Mouse (Mus musculus) hindbrain, embryonic 15.5 days (tissue): ENCODE data around the gene Gbp9. TPM values are rescaled to one million over a fixed set of nuclear protein-coding genes. Genes with fewer than 3 reads are reported as not detected.
"Not testable (repeated sequence)": the region's sequence is repeated elsewhere in the genome, so short reads cannot be mapped to it uniquely, and the experiment has no call there.

Source experiments
- ATAC-seq: fragments of 200-750 bp; cut with Nextera tagmentation; 2 replicates; pipeline ENCODE4 v1.8.0; 2017; ENCODE audit warnings: low read depth, moderate number of reproducible peaks, moderate TSS enrichment; ENCODE audit not compliant: low FRiP score
- H3K27ac ChIP-seq: fragments of 300-500 bp; sonication (generic); replicated peaks from 2 replicates; pipeline ENCODE4 v1.5.1; 2015; ENCODE audit warnings: mild to moderate bottlenecking, inconsistent platforms
- H3K27me3 ChIP-seq: fragments of 300-500 bp; sonication (generic); 2 replicates; pipeline ENCODE4 v1.6.1; 2015; ENCODE audit warnings: control low read depth, inconsistent platforms
- H3K36me3 ChIP-seq: fragments of 300-500 bp; sonication (generic); 2 replicates; pipeline ENCODE4 v1.6.1; 2015; ENCODE audit warnings: control low read depth, inconsistent platforms
- H3K4me1 ChIP-seq: fragments of 300-500 bp; sonication (generic); replicated peaks from 2 replicates; pipeline ENCODE4 v1.6.1; 2015; ENCODE audit warnings: control low read depth, inconsistent platforms
- H3K4me2 ChIP-seq: fragments of 300-500 bp; sonication (generic); 2 replicates; pipeline ENCODE4 v1.6.1; 2015; ENCODE audit warnings: moderate library complexity, mild to moderate bottlenecking, inconsistent platforms
- H3K4me3 ChIP-seq: fragments of 300-500 bp; sonication (generic); 2 replicates; pipeline ENCODE4 v1.5.1; 2015; ENCODE audit warnings: mild to moderate bottlenecking, inconsistent platforms
- H3K9ac ChIP-seq: fragments of 300-500 bp; sonication (generic); 2 replicates; pipeline ENCODE4 v1.6.1; 2015; ENCODE audit warnings: inconsistent platforms
- H3K9me3 ChIP-seq: fragments of 300-500 bp; sonication (generic); 2 replicates; pipeline ENCODE4 v1.6.1; 2016; ENCODE audit warnings: control low read depth, inconsistent platforms
- WGBS: fragments of 180-500 bp; shearing (Covaris S2); methylation state at CpG from one replicate; pipeline ENCODE4 v1.1.7; 2015; 5-methylcytosine and 5-hydroxymethylcytosine counted together
- polyA plus RNA-seq: library from polyadenylated mRNA; unstranded; fragments of >200 nt; fragmentation: Nextera tagmentation; extraction: Ambion mirVana; gene quantifications from 2 replicates; pipeline ENCODE4 v1.2.1, GENCODE M21; 2015

The Gbp9 gene
- 1.7 and 1.8 TPM in 2 replicates for polyA plus RNA-seq

DNA sequence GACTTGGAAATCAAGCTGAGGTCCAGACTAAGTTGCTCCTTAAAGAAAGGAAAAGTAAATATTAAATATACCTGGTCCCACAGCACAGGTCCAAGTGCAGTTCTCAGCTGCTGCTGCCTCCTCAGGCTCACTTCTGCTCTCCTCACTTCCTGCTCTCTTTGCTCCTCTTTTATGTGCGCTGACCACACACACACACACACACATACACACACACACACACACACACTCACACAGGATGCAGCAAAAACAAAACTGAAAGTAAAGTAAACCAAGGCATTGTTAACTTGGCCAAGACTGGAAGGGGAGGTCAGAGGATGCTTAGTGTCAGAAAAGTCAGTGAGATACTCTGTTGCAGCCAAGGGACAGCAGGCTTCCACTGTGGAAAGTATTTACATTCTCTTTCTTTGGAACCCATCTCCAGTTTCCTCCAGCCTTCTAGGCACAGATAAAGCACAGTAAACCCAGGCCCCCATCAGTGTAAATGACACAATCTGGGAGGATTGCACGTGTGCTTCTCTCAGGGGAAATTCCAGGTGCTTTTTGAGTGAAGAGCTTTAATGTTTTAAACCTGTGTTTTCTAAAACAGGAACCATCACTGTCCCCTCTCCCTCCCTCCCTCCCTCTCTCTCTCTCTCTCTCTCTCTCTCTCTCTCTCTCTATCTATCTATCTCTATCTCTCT is at the start of gene Gbp9, which contains the start of the genes Gbp8 and Gbp4:
Gene Gbp9, minus strand, starts transcription at position 131 of the 680 bp plus-strand sequence.
Gene Gbp8, minus strand, starts transcription at position 132 of the 680 bp plus-strand sequence.
Gene Gbp4, minus strand, starts transcription at position 178 of the 680 bp plus-strand sequence.
- H3K4me3 ChIP-seq, H3K36me3 ChIP-seq, H3K9ac ChIP-seq, H3K27me3 ChIP-seq, H3K9me3 ChIP-seq, H3K4me2 ChIP-seq, ATAC-seq, H3K27ac ChIP-seq, H3K4me1 ChIP-seq: not testable (repeated sequence)
- 21% methylated on average over 2 of the region's 2 CpGs for WGBS

DNA sequence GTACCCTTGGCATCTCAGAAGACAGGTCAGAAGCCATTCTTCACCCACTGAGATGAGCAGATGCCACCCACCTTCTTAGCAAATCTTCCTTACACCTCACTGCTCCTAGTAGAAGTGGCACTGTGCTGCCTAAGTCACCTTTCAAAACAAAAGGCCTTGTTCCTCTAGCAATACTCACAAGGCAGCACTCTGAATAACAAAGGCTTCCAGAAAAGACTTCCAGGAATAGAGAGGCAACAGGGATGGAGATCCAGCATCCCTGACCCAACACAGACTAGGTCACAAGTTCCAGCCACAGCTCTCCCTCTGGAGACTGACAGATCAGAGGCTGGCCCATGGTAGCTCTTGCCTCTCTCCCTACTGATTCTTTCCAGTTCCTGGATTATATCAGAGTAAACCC is 42.1 kb upstream of the Gbp9 start:
- Histone ChIP-seq H3K9ac (no peak overlapping the region), H3K36me3 (no peaks in the 10 kb centered on the region), H3K9me3 (no peaks in the 10 kb centered on the region), H3K4me3 (no peak overlapping the region), H3K27ac (no peak overlapping the region), H3K27me3 (no peaks in the 10 kb centered on the region), H3K4me1 (no peaks in the 10 kb centered on the region), H3K4me2 (no peak overlapping the region)
- no peak for ATAC-seq

DNA sequence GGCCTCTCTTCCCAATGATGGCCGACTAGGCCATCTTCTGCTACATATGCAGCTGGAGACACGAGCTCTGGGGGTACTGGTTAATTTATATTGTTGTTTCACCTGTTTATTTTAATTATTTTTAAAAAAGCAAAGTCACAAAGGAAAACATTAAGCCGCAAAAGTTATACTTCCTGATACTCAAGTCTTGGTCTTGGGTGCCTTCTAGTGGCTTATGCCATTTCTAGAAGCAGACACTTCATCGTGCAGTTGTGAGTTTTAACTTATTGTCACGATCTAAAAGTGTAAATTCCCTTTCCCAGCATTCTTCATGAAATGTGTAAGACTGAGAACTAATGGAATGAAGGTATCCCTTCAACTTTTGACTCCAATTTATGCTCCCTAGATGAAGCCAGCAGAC is 17.2 kb upstream of the Gbp9 start:
- 82% methylated on average over 5 of the region's 5 CpGs for WGBS
- Histone ChIP-seq H3K27me3 (no peaks in the 10 kb centered on the region), H3K36me3 (no peaks in the 10 kb centered on the region), H3K9me3 (no peaks in the 10 kb centered on the region), H3K4me3 (no peak overlapping the region), H3K4me2 (no peak overlapping the region), H3K27ac (no peak overlapping the region), H3K9ac (no peak overlapping the region), H3K4me1 (no peaks in the 10 kb centered on the region)
- ATAC-seq, result no peak

DNA sequence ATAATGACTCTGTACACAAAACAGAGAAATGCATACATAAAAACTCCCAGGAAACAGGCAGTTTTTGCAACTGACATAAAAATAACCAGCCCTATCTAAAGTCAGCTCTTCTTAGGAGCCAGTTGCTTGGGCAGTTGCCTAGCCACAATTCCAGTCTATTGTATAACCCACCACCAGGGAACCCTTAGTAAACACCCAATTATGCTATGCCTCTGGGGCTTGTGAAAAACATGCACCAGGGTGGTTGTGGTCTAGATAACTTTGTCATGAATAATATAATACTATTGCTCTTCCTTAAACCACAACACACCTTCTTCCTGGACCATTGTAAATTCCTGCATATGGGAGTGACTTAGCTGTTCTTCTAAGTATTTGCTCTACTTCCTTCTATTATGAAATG is 14.7 kb upstream of the Gbp9 start:
- ATAC-seq, result no peak

GRCm38 (mm10) chr5:105148062-105148461 is 8.7 kb upstream of the Gbp9 start:
- H3K4me3 ChIP-seq, ATAC-seq: not testable (repeated sequence)
- WGBS, result 69% methylated on average over 2 of the region's 2 CpGs

More for the DNA sequence above, 14.7 kb upstream of the Gbp9 start:
- no peaks in the 10 kb centered on the region for H3K27me3 ChIP-seq
- H3K9ac ChIP-seq, result no peak overlapping the region
- no peak overlapping the region for H3K4me3 ChIP-seq
- H3K4me2 ChIP-seq, result no peak overlapping the region
- H3K9me3 ChIP-seq, result no peaks in the 10 kb centered on the region
- no peaks in the 10 kb centered on the region for H3K36me3 ChIP-seq
- no peak overlapping the region for H3K27ac ChIP-seq
- no peaks in the 10 kb centered on the region for H3K4me1 ChIP-seq

DNA sequence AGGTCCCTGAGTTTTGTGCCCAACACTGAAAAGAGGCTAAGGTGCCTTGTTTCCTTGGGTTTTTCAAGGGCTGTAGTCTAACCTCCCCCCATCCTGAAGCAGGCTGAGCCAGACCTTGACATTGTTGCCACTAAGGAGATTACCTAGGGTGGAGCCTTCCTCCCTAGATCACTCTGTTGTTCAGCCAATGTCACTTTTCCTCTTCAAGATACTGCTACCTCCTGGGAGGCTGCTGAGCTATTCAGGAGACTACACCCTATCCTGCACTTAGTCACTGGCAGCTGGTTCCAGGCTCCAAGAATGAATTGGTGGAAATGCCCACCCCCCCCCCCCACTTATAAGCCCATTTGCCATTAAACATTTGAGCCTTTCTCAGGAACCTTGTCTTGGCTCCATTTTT is 7.1 kb upstream of the Gbp9 start:
- ATAC-seq, result no peak
- Histone ChIP-seq H3K4me3 (no peak overlapping the region), H3K9ac (no peak overlapping the region), H3K27ac (no peak overlapping the region), H3K9me3 (no peaks in the 10 kb centered on the region), H3K4me1 (no peaks in the 10 kb centered on the region), H3K36me3 (no peaks in the 10 kb centered on the region), H3K4me2 (no peak overlapping the region), H3K27me3 (no peaks in the 10 kb centered on the region)

More at GRCm38 (mm10) chr5:105148062-105148461, 8.7 kb upstream of the Gbp9 start:
- H3K27ac ChIP-seq, H3K4me1 ChIP-seq, H3K9ac ChIP-seq, H3K36me3 ChIP-seq, H3K27me3 ChIP-seq, H3K9me3 ChIP-seq, H3K4me2 ChIP-seq: not testable (repeated sequence)

- not testable (repeated sequence) for H3K36me3 ChIP-seq, H3K4me1 ChIP-seq, H3K4me2 ChIP-seq, H3K4me3 ChIP-seq, H3K9ac ChIP-seq, ATAC-seq, H3K9me3 ChIP-seq, H3K27ac ChIP-seq, H3K27me3 ChIP-seq
- whole genome bisulfite sequencing, result 51% methylated on average over 3 of the region's 3 CpGs
Measured at GRCm38 (mm10) chr5:105145731-105146130, 6.4 kb upstream of the Gbp9 start.

DNA sequence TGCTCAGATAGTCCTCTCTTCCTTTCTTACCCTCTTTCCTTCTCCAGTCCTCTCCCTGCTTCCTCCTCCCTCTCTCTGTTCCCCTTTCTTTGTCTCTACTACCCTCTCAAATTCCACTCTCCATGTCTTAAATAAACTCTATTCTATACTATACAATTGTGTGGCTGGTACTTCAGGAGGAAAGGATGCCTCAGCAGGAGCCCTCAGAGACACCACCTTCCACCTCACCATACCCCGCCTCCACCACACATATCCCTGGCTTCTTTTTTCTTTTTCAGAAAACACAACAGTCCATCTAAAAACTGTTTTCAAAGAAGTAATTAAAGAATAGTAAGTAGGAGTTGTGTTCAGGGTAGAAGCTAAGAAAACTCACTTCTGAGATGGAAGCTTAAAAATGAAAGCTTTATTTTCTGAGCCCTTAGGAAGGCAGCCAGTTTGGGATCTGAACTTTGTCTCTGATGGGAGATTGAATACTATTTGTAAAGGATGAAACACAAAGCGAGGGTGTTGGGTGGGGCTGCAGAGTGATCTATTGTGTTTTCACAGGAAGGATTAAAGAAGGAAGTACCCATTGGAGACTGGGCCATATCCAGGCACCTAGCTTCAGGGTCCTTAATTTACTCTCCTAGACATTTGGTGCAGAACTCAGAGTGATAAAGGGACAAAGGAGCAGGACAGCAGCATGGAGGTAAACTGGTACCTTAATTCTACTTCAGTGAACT is 911 bp upstream of the Gbp9 start:
- H3K27ac ChIP-seq, H3K4me1 ChIP-seq: not testable (repeated sequence)

GRCm38 (mm10) chr5:105138906-105139305 is 433 bp downstream of the Gbp9 start:
- Histone ChIP-seq H3K36me3 (no peaks in the 10 kb centered on the region), H3K9ac (no peak overlapping the region), H3K4me1 (no peaks in the 10 kb centered on the region), H3K4me3 (no peak overlapping the region), H3K4me2 (no peak overlapping the region), H3K27me3 (no peaks in the 10 kb centered on the region), H3K27ac (no peak overlapping the region), H3K9me3 (no peaks in the 10 kb centered on the region)
- 82% methylated on average over 1 of the region's 1 CpGs for WGBS
- ATAC-seq, result no peak

More for the DNA sequence above, 911 bp upstream of the Gbp9 start:
- H3K36me3 ChIP-seq, H3K27me3 ChIP-seq, H3K9ac ChIP-seq, ATAC-seq, H3K4me2 ChIP-seq, H3K9me3 ChIP-seq, H3K4me3 ChIP-seq: not testable (repeated sequence)
- 48% methylated on average over 2 of the region's 2 CpGs for WGBS

DNA sequence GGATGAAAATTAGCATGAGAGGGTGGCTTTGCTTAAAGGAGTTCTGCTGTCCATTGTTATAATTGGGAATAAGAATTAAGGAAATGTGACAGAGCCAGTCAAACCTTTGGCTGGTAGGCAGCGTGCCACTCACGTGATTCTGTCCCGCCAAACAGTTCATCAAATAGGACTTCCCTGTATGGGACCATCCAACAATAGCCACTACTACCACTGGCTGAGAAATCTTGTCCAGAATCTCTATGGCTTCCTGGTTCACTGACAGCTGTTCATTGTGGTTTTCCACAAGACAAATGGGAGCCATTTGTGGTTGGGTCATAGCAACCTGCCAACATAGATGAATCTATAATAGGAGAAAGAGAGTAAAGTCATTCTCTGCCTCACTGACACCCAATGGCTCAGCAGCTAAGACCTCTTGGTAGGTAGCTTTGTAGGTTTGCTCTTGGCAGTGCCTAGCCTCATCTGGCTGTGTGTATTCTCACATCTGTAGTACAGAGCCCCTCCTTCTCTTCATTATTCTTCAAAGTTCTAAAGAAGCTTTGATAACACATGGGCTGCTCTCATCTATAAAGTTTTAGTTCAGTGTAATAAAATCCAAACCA is 2.5 kb downstream of the Gbp9 start:
- H3K4me2 ChIP-seq, H3K36me3 ChIP-seq, H3K27ac ChIP-seq, H3K4me1 ChIP-seq, H3K27me3 ChIP-seq, H3K4me3 ChIP-seq, ATAC-seq, H3K9ac ChIP-seq, H3K9me3 ChIP-seq: not testable (repeated sequence)
- WGBS, result 61% methylated on average over 3 of the region's 3 CpGs

DNA sequence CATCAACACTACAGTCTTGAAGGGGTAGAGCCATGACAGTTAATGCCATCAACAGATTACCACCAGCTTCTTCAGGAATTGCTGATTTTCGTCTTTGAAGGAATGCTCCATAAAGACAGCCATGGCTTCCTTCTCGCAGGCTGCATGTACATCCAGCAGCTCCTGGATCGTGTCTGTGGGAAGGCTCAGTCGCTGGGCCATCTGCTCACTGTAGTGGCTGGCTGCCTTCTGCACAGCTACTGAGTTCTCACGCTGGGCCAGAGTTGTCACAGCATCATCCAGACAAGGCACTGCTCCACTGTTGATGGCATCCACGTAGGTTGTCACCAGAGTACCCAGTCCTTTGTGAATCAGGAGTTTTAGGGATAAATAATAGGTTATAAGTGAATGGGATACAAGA is 17.6 kb downstream of the Gbp9 start:
- not testable (repeated sequence) for H3K27me3 ChIP-seq, H3K4me1 ChIP-seq, H3K9me3 ChIP-seq, H3K27ac ChIP-seq, H3K4me3 ChIP-seq, H3K36me3 ChIP-seq, ATAC-seq, H3K9ac ChIP-seq, H3K4me2 ChIP-seq
- WGBS, result 79% methylated on average over 6 of the region's 6 CpGs

GRCm38 (mm10) chr5:105115740-105116139 is 23.6 kb downstream of the Gbp9 start:
- H3K4me3 ChIP-seq, result no peak overlapping the region
- H3K27ac ChIP-seq, result no peak overlapping the region
- H3K9ac ChIP-seq, result no peak overlapping the region
- ATAC-seq, result no peak
- no peaks in the 10 kb centered on the region for H3K4me1 ChIP-seq
- no peaks in the 10 kb centered on the region for H3K36me3 ChIP-seq
- H3K27me3 ChIP-seq, result no peaks in the 10 kb centered on the region
- no peak overlapping the region for H3K4me2 ChIP-seq
- no peaks in the 10 kb centered on the region for H3K9me3 ChIP-seq
- 91% methylated on average over 2 of the region's 2 CpGs for WGBS
